29 mouse cellular contexts compared by ENCODE assay signal in the genomic region with DNA sequence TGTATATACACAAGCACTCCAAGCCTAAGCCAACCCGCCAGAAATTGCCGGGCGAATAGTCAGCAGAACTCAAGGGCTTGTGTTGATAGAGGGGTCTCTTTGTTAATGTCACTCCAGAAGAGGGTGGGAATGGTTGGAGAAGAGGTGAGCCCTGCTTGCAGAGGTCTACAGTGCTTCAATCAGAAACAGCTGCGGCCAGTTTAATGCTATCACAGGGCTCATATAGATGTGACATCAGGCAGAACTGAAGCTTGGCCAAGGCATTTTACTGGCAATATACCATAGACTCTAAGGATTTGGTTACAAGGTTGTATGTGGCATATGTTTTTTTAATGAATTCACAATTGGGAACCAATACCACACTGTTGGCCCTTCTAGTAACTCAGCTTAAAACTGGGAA.
"Had no signal": no experiment of that assay in that cellular context is flagged by ENCODE, and none has a peak within 500 bp of the region (broad histone marks: within the 10 kb centered on the region; RNA-seq: fewer than 3 reads in every experiment).

No protein-coding gene starts in this region.

- H3K9ac ChIP-seq: liver, embryonic 12.5 days; liver, embryonic 13.5 days; liver, embryonic 14.5 days; liver, embryonic 15.5 days; liver, postnatal 0 days; lung, embryonic 14.5 days; lung, embryonic 15.5 days; midbrain, embryonic 12.5 days; midbrain, embryonic 13.5 days; midbrain, embryonic 15.5 days; neural tube, embryonic 12.5 days; neural tube, embryonic 13.5 days had no signal

- H3K36me3 ChIP-seq: liver, embryonic 12.5 days; liver, embryonic 13.5 days; liver, embryonic 15.5 days; lung, embryonic 15.5 days; midbrain, embryonic 10.5 days; midbrain, embryonic 12.5 days; midbrain, embryonic 13.5 days; midbrain, embryonic 15.5 days; neural tube, embryonic 12.5 days; neural tube, embryonic 13.5 days had no signal

- H3K9me3 ChIP-seq: liver, embryonic 12.5 days; liver, embryonic 13.5 days; liver, embryonic 15.5 days; lung, embryonic 15.5 days; midbrain, embryonic 10.5 days; midbrain, embryonic 12.5 days; midbrain, embryonic 13.5 days; midbrain, embryonic 15.5 days; neural tube, embryonic 12.5 days; neural tube, embryonic 13.5 days had no signal

- H3K4me2 ChIP-seq: liver, embryonic 11.5 days; liver, embryonic 12.5 days; liver, embryonic 13.5 days; liver, embryonic 15.5 days; lung, embryonic 14.5 days; lung, embryonic 15.5 days; midbrain, embryonic 11.5 days; midbrain, embryonic 12.5 days; midbrain, embryonic 13.5 days; midbrain, embryonic 15.5 days; neural tube, embryonic 12.5 days; neural tube, embryonic 13.5 days had no signal

- H3K4me1 ChIP-seq: liver, embryonic 12.5 days; liver, embryonic 13.5 days; liver, embryonic 15.5 days; lung, embryonic 15.5 days; megakaryocyte, embryonic 14.5 days; midbrain, embryonic 10.5 days; midbrain, embryonic 12.5 days; midbrain, embryonic 13.5 days; midbrain, embryonic 15.5 days; neural tube, embryonic 12.5 days; neural tube, embryonic 13.5 days had no signal

- ATAC-seq: liver, embryonic 12.5 days; liver, postnatal 0 days; lung, postnatal 0 days; midbrain, embryonic 13.5 days; midbrain, embryonic 15.5 days; midbrain, embryonic 16.5 days had no signal

- H3K27ac ChIP-seq: left cerebral cortex, adult 2 months; liver, embryonic 12.5 days; liver, embryonic 13.5 days; liver, embryonic 14.5 days; liver, embryonic 15.5 days; lung, embryonic 15.5 days; macrophage; midbrain, embryonic 10.5 days; midbrain, embryonic 12.5 days; midbrain, embryonic 13.5 days; midbrain, embryonic 15.5 days; neural tube, embryonic 12.5 days; neural tube, embryonic 13.5 days had no signal

- H3K27me3 ChIP-seq: liver, embryonic 12.5 days; liver, embryonic 13.5 days; liver, embryonic 15.5 days; lung, embryonic 15.5 days; megakaryocyte, embryonic 14.5 days; midbrain, embryonic 12.5 days; midbrain, embryonic 13.5 days; midbrain, embryonic 15.5 days; neural tube, embryonic 12.5 days; neural tube, embryonic 13.5 days had no signal

- DNase-seq: left cerebral cortex, postnatal 4 days; liver; liver, embryonic 13.5 days; liver, postnatal 0 days; lung, adult 18-20 months; lung, adult 2 months; lung, embryonic 14.5 days; lung, postnatal 14 days; lung, postnatal 36 days; lung, postnatal 4 days; midbrain, embryonic 14.5 days had no signal

- H3K4me3 ChIP-seq: left cerebral cortex, adult 2 months; liver, embryonic 12.5 days; liver, embryonic 13.5 days; liver, embryonic 15.5 days; lung, embryonic 15.5 days; megakaryocyte, embryonic 14.5 days; midbrain, embryonic 10.5 days; midbrain, embryonic 12.5 days; midbrain, embryonic 13.5 days; midbrain, embryonic 15.5 days; myocyte; neural tube, embryonic 12.5 days; neural tube, embryonic 13.5 days had no signal
